Mouse (Mus musculus) left cerebral cortex, adult 8-10 months (tissue): ENCODE measurements around the gene Prkcz. TPM values are rescaled to one million over a fixed set of nuclear protein-coding genes. Genes with fewer than 3 reads are reported as not detected.

Experiments
- DNase-seq, 2 experiments: peaks; one replicate each; pipeline ENCODE4 v3.0.0; 2022; ENCODE audit warnings: low spot score in 2 of 2
- total RNA-seq, 4 experiments: library from RNA; stranded (reverse); gene quantifications; 2 replicates each; pipeline ENCODE4 v1.2.4; 2022

Prkcz gene
- total RNA-seq, 4 experiments from 2014 or later, result 199 to 230 (median 214) TPM

DNA sequence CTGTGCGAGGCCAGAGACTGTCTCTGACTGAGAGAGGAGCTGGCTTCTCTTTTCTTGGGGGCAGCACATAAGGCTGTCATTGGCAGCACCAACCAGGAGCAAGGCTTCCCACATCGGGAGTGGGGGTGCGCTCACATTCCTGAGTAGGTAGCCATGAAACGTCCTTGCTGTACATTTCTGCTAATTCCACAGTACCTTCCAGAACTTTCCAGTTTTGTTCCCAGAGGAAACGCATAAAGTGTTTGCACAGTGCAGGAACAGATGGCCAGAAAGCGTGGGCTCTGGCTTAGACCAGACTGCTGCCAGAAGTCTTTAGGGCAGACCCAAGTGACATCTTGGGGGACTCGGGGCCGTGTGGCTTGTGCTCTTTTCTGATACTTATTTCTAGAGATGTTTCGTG, 77.6 kb downstream of the Prkcz start:
- peak in 1 of 2 experiments; percentile 58 for DNase-seq

GRCm38 (mm10) chr4:155283001-155283503, 78.1 kb downstream of the Prkcz start:
- DNase-seq, result no peak

DNA sequence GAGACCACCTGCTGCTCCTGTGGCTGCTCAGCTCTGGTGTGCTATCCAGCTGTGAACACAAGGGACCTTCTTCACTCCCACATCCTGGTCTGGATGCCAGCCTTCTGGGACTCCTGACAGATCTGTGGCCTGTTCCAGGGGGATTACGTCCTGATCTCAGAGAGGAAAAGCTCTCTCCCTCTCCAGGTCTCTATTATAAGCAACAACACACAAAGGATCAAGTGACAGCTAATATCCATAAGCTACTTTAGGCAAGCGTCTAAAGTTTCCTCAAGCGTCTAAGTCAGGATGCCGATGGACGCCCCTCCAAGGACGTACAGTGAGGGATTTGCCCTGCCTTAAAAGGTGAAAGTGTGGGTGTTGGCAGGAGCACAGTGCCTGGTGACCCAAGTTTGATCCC, 78.9 kb downstream of the Prkcz start:
- DNase-seq, result no peak

DNA sequence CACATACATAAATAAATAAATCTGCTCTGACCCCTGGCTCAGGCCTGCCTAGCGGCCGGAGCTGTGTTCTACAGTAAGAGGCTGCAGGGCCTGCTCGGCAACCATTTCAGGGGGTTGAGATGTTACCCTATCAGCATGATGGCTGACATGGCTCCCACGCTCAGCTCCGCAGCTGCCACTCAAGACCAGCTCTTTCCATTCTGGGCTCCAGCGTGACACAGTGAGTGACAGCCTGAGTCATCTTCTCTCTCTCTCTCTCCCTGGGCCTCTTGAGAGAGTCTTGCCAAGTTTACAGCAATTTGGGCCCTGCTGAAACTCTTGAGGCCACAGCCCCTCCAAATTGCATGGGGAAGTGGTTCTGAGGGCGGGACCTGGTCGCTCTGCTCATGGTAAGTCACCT, 79.5 kb downstream of the Prkcz start:
- DNase-seq, result peak in 1 of 2 experiments; percentile 57

- DNase-seq, result no peak
Measured at GRCm38 (mm10) chr4:155281227-155281626, 79.9 kb downstream of the Prkcz start.

- DNase-seq, result no peak
Measured at GRCm38 (mm10) chr4:155280768-155281121, 80.4 kb downstream of the Prkcz start.

- no peak for DNase-seq
Measured at GRCm38 (mm10) chr4:155279926-155280767, 81.0 kb downstream of the Prkcz start.

DNA sequence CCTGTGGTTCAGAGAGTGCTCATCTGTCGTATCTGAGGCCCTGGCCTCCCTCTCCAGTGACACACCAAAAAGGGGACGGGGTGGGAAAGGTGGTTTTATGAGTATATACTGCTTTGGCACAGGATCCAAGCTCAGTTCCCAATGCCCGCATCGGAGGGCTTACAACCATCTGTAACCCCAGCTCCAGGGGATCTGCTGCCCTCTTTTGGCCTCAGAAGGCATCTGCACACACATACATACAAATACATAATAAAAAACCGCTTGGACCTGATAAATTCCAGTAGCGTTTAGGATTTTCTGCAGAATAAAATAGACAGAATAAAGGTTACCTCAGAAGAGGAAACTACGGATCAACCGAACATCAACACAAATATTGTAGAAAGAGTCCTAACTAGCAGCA, 82.1 kb downstream of the Prkcz start:
- no peak for DNase-seq

DNA sequence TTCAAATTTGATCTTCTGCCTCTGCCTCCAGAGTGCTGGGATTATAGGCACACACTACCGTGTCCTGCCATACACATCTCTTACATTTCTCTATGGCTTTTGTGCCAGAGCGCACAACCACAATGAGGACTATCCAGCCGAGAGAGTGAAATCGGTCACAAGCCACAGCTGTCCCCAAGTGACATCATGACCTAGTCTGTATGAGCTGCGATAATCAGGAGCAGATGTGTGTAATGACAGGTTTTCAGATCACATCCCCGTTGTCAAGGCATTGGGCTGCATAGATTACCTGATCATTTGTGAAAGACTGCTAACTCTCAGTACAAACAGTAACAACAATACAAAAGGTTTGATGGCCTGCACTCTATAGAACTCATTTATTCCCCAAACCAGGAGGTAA, 83.2 kb downstream of the Prkcz start:
- DNase-seq, result no peak

DNA sequence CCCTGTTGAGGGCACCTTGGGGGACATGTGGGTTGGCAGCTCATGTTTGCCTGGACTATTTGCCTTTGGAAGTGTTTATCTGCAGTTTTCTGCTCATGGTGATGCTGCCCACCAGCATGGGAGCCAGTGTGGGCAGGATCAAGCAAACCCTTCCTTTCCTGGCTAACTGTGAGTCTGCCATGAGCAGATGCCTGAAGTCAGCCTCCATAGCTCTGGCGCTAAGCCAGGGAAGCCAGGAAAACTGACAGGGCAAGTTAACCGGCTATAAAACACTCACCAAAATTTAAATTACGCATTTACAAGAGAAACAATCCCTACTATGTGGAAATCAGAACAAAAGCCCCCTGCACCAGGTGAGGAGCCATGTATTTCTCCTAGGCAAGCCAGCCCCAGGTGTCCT, 86.3 kb downstream of the Prkcz start:
- DNase-seq, result no peak

GRCm38 (mm10) chr4:155274451-155274850, 86.7 kb downstream of the Prkcz start:
- DNase-seq, result no peak

GRCm38 (mm10) chr4:155268382-155268781, 92.8 kb downstream of the Prkcz start:
- no peak for DNase-seq

GRCm38 (mm10) chr4:155267639-155268175, 93.5 kb downstream of the Prkcz start:
- no peak for DNase-seq

DNA sequence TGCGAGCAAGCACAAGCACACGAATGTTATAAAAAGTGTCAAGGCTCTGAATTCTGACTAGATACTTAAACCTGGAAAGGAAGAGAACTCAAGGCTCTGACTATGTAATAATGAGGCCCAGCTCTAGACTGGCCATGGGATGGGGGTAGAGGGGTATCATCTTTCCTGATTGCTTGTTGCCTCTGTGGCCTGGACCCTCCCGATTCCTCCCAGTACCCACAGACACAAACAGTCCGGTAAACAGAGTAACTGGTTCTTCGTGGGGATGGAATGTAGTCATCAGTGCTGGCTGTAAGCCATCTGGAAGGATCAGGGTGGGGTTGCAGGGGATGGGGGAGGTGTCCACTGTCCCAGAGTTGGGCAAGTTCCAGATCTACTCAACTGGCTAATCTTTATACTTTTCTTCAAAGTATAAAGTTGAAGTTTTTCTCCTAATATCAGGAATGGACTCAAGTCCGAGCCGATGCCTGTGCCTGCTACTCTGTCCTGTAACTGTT, 94.1 kb downstream of the Prkcz start:
- DNase-seq, result no peak

- no peak for DNase-seq
Measured at GRCm38 (mm10) chr4:155264521-155265321, 96.4 kb downstream of the Prkcz start.

- no peak for DNase-seq
Measured at GRCm38 (mm10) chr4:155252253-155252652, 108.9 kb downstream of the Prkcz start.

DNA sequence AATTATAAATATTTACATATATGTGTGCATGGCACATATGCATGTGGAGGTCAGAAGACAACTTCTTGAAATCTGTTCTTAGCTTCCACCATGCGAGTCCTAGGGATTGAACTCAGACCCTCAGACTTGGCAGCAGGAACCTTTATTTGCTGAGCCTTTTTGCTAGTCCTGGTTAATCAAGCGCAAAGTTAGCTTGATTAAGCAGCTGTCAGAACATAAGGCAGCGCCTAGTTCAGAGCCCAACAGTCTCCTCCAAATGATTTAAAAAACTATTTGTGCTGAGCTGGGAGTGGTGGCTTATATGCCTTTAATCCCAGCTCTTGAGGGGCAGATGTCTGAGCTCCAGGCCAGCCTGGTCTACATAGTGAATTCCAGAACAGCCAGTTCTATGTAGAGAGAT, 110.0 kb downstream of the Prkcz start:
- DNase-seq, result no peak

DNA sequence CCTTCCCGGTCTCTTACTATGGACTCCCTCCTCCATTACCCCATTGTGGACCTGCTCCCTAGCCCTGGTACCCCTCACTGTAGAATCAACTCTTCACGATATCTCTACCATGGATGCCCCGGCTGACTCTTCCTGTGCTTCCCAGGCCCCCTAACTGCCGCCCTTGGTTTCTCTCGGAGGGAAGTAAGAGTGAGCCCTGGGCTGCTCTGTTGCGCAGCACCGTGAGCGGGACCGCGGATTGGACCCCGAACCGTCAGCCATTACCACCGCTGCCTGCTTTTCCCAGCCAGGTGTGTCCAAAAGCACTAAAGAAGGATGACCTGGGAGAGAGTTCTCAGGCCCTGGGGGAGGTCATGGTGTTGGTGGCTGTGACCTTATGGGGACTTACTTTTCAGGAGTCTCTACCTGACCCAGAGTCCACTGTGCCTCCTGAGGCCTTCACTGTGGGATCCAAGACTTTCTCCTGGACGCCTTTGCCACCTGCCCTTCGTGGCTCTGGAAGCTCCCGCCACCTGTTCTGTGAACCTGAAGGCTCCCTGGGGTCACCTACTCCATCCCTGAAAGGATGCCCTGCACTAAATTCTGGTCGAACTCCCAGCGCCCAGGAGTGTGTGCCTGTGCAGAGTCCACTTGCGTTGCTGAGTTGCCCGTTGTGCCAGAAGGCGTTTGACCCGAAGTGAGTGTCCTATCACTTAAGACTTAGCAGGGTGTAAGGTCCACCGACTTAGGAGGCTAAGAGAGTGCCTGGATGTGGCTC, 110.6 kb downstream of the Prkcz start:
- DNase-seq, result peak in 1 of 2 experiments; percentile 30

GRCm38 (mm10) chr4:155249648-155250351, 111.4 kb downstream of the Prkcz start, which contains the start of gene Faap20:
TSS of gene Faap20 (plus strand) at chr4:155249802.
- DNase-seq, result peak; percentile 60 to 76

DNA sequence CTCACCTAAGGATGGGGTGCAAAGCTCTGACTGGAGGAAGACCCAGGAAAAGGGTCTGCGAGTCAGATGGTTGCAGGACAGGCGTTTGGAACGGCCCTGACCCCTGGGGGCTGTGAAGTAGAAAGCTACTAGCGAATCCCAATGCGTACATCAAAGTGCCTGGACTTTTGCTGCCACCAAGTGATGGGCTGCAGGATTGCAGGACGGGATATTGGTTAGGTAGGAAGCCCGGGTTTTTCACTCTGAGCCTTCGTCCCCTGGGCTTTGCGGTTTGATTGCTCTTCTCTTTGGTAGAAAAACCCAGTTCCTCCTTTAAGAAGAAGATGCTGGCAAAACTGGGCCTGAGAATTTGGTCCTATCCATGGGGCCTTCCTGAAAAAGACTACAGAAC, 111.9 kb downstream of the Prkcz start:
- peak; percentile 86 to 98 for DNase-seq
